Mouse (Mus musculus) splenic B cell, adult 2 months (primary cell): ENCODE results near the gene Rb1.
A peak's percentile ranks its signal among the peaks of the same experiment; 100 is the strongest.

ENCODE experiments used
- DNase-seq: peaks from one replicate; pipeline ENCODE4 v3.0.0-alpha.2; 2011; ENCODE audit warnings: low read depth, low spot score
- H3K27me3 ChIP-seq: 2 replicates; pipeline ENCODE4 v1.6.1; 2012; ENCODE audit warnings: mild to moderate bottlenecking, low read length, moderate library complexity, mixed read lengths; ENCODE audit not compliant: control insufficient read depth, poor library complexity, insufficient read depth, severe bottlenecking
- H3K36me3 ChIP-seq: 2 replicates; pipeline ENCODE4 v1.6.1; 2012; ENCODE audit warnings: mild to moderate bottlenecking, low read length, moderate library complexity, mixed read lengths; ENCODE audit not compliant: control insufficient read depth, poor library complexity, insufficient read depth, severe bottlenecking

Rb1 gene

DNA sequence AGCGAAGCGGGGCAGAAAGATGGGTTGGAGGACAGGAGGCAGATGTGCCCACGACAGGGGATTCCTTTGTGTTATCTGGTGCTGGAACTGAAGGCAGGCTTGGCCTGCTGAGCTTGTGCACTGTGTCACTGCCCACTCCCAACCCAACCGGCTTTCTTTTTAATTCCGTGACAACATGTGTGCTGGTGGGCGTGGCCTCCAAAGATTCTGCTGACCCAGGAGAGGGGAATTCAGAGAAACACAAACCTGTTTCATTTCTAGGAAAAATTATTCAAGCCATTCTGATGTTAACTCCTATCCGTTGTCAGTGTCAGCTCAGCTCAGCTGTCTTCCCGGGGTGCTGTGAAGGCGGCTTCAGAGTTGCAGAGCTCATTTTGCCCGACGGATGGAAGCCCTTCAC lies 147.7 kb downstream of the Rb1 start:
- Histone ChIP-seq H3K27me3 (no peaks in the 10 kb centered on the region), H3K36me3 (no peaks in the 10 kb centered on the region)
- no peak for DNase-seq

DNA sequence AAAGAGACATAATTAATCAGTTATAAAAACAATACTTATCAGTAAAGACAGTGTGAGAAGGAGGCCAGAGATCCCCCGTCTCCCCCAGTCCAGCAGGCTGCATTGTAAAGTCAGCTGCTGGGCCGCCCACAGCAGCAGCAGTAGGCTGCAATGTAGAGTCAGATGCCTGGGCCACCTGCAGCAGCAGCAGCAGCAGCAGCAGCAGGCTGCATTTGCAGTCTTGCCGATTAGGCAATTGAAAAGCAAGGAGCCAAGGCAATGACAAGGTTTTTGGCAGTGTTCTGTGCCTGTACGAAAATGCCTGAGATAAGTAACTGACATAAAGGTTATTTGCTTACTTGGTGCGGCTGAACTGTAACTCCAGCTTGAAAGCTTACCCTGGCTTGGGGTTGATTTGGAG lies 149.4 kb downstream of the Rb1 start:
- DNase-seq = no peak
- H3K36me3 ChIP-seq = no peaks in the 10 kb centered on the region
- no peaks in the 10 kb centered on the region for H3K27me3 ChIP-seq

GRCm38 (mm10) chr14:73175814-73176213 lies 149.8 kb downstream of the Rb1 start:
- DNase-seq = peak; percentile 29
- Histone ChIP-seq H3K36me3 (no peaks in the 10 kb centered on the region), H3K27me3 (no peaks in the 10 kb centered on the region)

DNA sequence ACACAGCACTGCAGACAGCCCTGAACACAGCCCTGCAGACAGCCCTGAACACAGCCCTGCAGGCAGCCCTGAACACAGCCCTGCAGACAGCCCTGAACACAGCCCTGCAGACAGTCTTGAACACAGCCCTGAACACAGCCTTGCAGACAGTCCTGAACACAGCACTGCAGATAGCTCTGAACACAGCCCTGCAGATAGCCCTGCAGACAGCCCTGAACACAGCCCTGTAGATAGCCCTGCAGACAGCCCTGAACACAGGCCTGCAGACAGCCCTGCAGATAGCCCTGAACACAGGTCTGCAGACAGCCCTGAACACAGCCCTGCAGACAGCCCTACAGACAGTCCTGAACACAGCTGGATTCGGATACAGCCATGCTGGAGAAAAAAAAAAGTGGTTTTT lies 150.6 kb downstream of the Rb1 start:
- no peak for DNase-seq

DNA sequence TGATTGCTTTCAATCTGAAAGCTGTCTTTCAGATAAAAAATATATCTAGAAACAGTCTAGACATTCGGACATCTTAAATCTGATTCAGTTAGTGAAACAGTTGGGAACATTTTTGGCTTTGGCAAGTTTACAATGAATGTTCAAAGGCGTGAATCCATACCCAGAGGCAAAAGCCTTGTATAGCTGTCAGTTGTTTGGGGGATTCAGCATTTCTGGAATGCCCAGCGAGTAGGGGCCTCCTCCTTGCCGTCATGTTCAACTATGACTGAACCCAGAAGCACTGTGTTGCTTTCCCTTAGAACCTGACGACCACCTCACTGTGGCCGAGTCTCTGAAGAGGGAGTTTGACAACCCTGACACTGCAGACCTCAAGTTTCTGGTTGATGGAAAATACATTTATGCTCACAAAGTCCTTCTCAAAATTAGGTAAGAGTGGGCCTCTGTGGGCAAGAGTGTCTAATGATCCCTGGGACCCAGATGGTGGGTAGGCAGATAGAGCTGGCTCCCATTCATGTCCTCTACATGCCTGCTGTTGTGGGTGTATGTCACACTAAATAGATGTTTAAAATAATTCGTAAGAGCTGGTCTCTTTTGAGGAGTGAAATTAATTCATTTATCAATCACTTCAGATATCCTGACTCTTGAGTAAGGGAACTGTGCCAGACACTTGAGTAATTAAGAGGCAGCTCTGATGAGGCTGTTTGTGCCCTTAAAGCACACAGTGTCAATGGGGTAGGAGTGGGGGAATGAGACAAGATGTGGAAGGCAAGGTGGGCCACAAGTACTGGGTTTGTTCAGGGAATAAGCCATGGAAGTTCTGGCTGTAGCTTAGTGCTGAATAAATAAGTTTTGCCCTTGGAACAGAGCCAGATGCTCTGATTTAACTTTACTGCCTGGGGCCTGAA lies 151.3 kb downstream of the Rb1 start:
- Histone ChIP-seq H3K36me3 (no peaks in the 10 kb centered on the region), H3K27me3 (no peaks in the 10 kb centered on the region)
- DNase-seq = no peak

More for the DNA sequence above, 150.6 kb downstream of the Rb1 start:
- H3K27me3 ChIP-seq = no peaks in the 10 kb centered on the region
- no peaks in the 10 kb centered on the region for H3K36me3 ChIP-seq

DNA sequence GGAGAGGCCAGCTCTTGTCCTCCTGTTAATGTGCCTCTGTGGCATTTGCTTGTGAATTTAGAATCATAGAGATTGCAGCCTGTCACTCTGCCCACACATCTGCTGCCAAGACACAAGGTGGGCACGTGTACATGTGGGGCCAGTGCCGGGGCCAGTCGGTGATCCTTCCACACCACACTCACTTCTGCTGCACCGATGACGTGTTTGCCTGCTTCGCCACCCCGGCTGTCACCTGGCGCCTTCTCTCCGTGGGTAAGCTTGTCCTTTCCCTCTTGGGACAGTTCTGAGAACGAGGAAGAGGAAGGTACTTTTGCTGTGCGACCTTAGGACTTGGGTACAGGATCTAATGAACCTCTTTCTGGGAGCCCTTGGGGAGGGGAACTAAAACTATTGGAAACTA lies 152.0 kb downstream of the Rb1 start:
- DNase-seq = peak; percentile 37
- H3K36me3 ChIP-seq = no peaks in the 10 kb centered on the region

DNA sequence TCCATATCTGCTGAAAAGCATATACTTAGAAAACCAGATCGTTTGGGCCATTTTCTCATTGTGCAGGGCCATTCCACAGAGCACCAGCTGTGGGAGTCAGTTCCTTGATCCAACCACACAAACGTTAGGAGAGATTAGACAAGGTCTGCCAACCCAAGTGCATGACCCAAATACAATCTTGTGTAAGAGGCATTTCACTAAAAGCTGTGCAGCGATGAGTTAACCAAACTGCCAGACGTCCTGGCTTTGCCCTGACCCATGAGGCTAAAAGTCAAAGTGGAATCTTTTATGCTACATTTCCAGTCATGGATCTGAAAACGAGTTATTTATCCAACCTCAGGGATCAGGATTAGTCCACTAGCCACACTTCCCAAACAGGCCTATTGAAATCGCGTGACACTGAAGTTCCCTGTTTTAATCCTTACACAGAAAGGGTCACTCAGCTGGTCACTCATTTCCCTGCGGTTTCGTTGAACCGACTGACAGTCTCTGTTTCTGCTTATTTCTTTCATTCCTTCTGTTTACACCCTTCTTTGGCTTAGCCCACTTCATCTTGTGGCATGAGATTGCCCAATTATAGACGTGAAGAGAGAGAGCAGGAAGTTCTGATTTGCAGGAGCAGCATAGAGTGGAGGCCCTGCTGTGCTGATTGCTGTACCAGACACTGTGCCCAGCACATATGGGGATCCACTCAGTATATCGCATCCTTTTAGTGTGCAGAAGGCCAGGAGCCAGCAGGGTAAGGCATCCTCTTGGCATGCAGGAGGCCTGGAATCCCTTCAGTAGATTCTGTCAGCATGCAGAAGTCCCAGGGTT lies 153.2 kb downstream of the Rb1 start:
- no peak for DNase-seq
- H3K27me3 ChIP-seq = no peaks in the 10 kb centered on the region
- H3K36me3 ChIP-seq = 0 out of 2 replicates have a peak, but pooled peaks cover 3% of the 10 kb centered on the region

More for the DNA sequence above, 152.0 kb downstream of the Rb1 start:
- H3K27me3 ChIP-seq = no peaks in the 10 kb centered on the region

GRCm38 (mm10) chr14:73169926-73170844 lies 155.4 kb downstream of the Rb1 start:
- DNase-seq = no peak
- 0 out of 2 replicates have a peak, but pooled peaks cover 3% of the 10 kb centered on the region for H3K36me3 ChIP-seq
- H3K27me3 ChIP-seq = no peaks in the 10 kb centered on the region

DNA sequence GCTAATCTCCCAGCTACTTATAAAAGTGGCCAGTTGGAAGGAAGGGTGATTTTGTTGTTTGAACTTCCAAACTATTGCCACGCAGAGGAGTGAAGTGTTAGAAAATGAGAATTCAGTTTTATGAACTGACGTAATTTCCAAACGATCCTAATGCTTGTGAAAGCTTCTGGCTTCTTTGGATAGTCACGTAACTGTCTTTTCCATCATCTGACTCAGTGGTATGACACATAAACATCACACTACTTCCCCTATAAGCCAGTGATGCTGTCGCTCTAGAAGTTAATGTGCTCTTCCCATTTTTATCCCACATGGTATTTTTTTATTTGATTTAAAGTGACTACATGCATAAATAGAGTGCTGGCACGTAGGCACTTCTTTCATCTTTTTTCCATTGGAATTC lies 157.0 kb downstream of the Rb1 start:
- no peak for DNase-seq
- peaks cover 3% of the 10 kb centered on the region; the same call in 1 of the 2 replicates for H3K36me3 ChIP-seq
- H3K27me3 ChIP-seq = no peaks in the 10 kb centered on the region

- DNase-seq = no peak
- Histone ChIP-seq H3K27me3 (no peaks in the 10 kb centered on the region), H3K36me3 (peaks cover 3% of the 10 kb centered on the region)
Measured at GRCm38 (mm10) chr14:73165136-73165535, 160.5 kb downstream of the Rb1 start.

- no peaks in the 10 kb centered on the region for H3K27me3 ChIP-seq
- DNase-seq = no peak
- H3K36me3 ChIP-seq = peaks cover 3% of the 10 kb centered on the region
Measured at GRCm38 (mm10) chr14:73163363-73163998, 162.1 kb downstream of the Rb1 start.

- Histone ChIP-seq H3K36me3 (no peaks in the 10 kb centered on the region; the same call in none of the 2 replicates), H3K27me3 (no peaks in the 10 kb centered on the region)
- DNase-seq = no peak
Measured at GRCm38 (mm10) chr14:73162192-73162800, 163.3 kb downstream of the Rb1 start.

- DNase-seq = no peak
- Histone ChIP-seq H3K27me3 (no peaks in the 10 kb centered on the region), H3K36me3 (no peaks in the 10 kb centered on the region; the same call in none of the 2 replicates)
Measured at GRCm38 (mm10) chr14:73161303-73161702, 164.3 kb downstream of the Rb1 start.
